Mouse (Mus musculus) liver, embryonic 11.5 days (tissue): Measurements from ENCODE around the gene Rtp4. TPM values are rescaled to one million over a fixed set of nuclear protein-coding genes. Genes with fewer than 3 reads are reported as not detected.

ENCODE experiments used
- ATAC-seq: fragments of 200-750 bp; cut with Nextera tagmentation; replicated peaks from 2 replicates; pipeline ENCODE4 v1.8.0; 2017; ENCODE audit warnings: moderate number of reproducible peaks, mild to moderate bottlenecking, moderate TSS enrichment, moderate library complexity; ENCODE audit not compliant: low FRiP score
- DNase-seq: peaks from one replicate; pipeline ENCODE4 v3.0.0-alpha.2; 2017; ENCODE audit warnings: low spot score
- H3K27ac ChIP-seq: fragments of 300-500 bp; sonication (generic); 2 replicates; pipeline ENCODE4 v1.5.1; 2014; ENCODE audit warnings: mild to moderate bottlenecking, low read depth, low read length, control low read depth
- H3K27me3 ChIP-seq: fragments of 300-500 bp; sonication (generic); replicated peaks from 2 replicates; pipeline ENCODE4 v1.6.1; 2014; ENCODE audit warnings: low read length, mixed read lengths; ENCODE audit not compliant: control insufficient read depth, insufficient read depth
- H3K36me3 ChIP-seq: fragments of 300-500 bp; sonication (generic); 2 replicates; pipeline ENCODE4 v1.6.1; 2014; ENCODE audit warnings: mild to moderate bottlenecking, low read length, moderate library complexity, mixed read lengths; ENCODE audit not compliant: control insufficient read depth, insufficient read depth
- H3K4me1 ChIP-seq: fragments of 300-500 bp; sonication (generic); replicated peaks from 2 replicates; pipeline ENCODE4 v1.6.1; 2014; ENCODE audit warnings: low read length, mixed read lengths; ENCODE audit not compliant: control insufficient read depth, insufficient read depth
- H3K4me2 ChIP-seq: fragments of 300-500 bp; sonication (generic); 2 replicates; pipeline ENCODE4 v1.6.1; 2014; ENCODE audit warnings: mild to moderate bottlenecking, control low read depth, moderate library complexity
- H3K4me3 ChIP-seq: fragments of 300-500 bp; sonication (generic); 2 replicates; pipeline ENCODE4 v1.5.1; 2014; ENCODE audit warnings: low read depth, low read length, control low read depth
- H3K9ac ChIP-seq: fragments of 300-500 bp; sonication (generic); 2 replicates; pipeline ENCODE4 v1.6.1; 2014; ENCODE audit warnings: low read depth, low read length, control low read depth
- H3K9me3 ChIP-seq: fragments of 300-500 bp; sonication (generic); 2 replicates; pipeline ENCODE4 v1.6.1; 2016; ENCODE audit warnings: low read length, inconsistent platforms, mixed read lengths; ENCODE audit not compliant: control insufficient read depth
- WGBS: fragments of 180-500 bp; shearing (Covaris S2); extraction: QIAGEN DNeasy Blood & Tissue Kit; methylation state at CpG from one replicate; pipeline ENCODE4 v1.1.7; 2014; 5-methylcytosine and 5-hydroxymethylcytosine counted together
- polyA plus RNA-seq: library from polyadenylated mRNA; unstranded; fragments of >200 nt; fragmentation: Nextera tagmentation; extraction: Ambion mirVana; gene quantifications from 2 replicates; pipeline ENCODE4 v1.2.1, GENCODE M21; 2014

Rtp4 gene
- polyA plus RNA-seq, 1 experiment from 2014 or later = 4.6 TPM

- Histone ChIP-seq H3K9me3 (no peaks in the 10 kb centered on the region), H3K4me2 (no peak overlapping the region), H3K36me3 (no peaks in the 10 kb centered on the region), H3K27ac (no peak overlapping the region), H3K27me3 (no peaks in the 10 kb centered on the region), H3K4me3 (no peak overlapping the region), H3K9ac (no peak overlapping the region), H3K4me1 (no peaks in the 10 kb centered on the region)
- 80% methylated on average over 4 of the region's 4 CpGs for WGBS
- DNase-seq = no peak
- no peak for ATAC-seq
Observed at GRCm38 (mm10) chr16:23547783-23548182, 27.7 kb downstream of the Rtp4 start.

- no peaks in the 10 kb centered on the region for H3K36me3 ChIP-seq
Observed at GRCm38 (mm10) chr16:23550346-23550980, 30.4 kb downstream of the Rtp4 start.

GRCm38 (mm10) chr16:23550981-23551582 is 31.0 kb downstream of the Rtp4 start:
- no peak for DNase-seq
- ATAC-seq = no peak

More at GRCm38 (mm10) chr16:23550346-23550980, 30.4 kb downstream of the Rtp4 start:
- H3K4me1 ChIP-seq = no peaks in the 10 kb centered on the region
- no peak overlapping the region for H3K9ac ChIP-seq
- 41% methylated on average over 8 of the region's 8 CpGs for WGBS
- no peaks in the 10 kb centered on the region for H3K27me3 ChIP-seq
- DNase-seq = no peak
- no peak for ATAC-seq
- H3K4me2 ChIP-seq = no peak overlapping the region
- no peak overlapping the region for H3K4me3 ChIP-seq
- H3K27ac ChIP-seq = no peak overlapping the region
- no peaks in the 10 kb centered on the region for H3K9me3 ChIP-seq

GRCm38 (mm10) chr16:23554673-23555072 is 34.6 kb downstream of the Rtp4 start:
- Histone ChIP-seq H3K9ac (no peak overlapping the region), H3K4me2 (no peak overlapping the region), H3K4me3 (no peak overlapping the region), H3K27ac (no peak overlapping the region), H3K36me3 (no peaks in the 10 kb centered on the region), H3K27me3 (no peaks in the 10 kb centered on the region), H3K9me3 (no peaks in the 10 kb centered on the region), H3K4me1 (no peaks in the 10 kb centered on the region)
- DNase-seq = no peak
- 85% methylated on average over 5 of the region's 5 CpGs for WGBS
- ATAC-seq = no peak

More at GRCm38 (mm10) chr16:23550981-23551582, 31.0 kb downstream of the Rtp4 start:
- H3K36me3 ChIP-seq = no peaks in the 10 kb centered on the region
- H3K4me3 ChIP-seq = no peak overlapping the region
- WGBS = 80% methylated on average over 18 of the region's 18 CpGs
- H3K27me3 ChIP-seq = no peaks in the 10 kb centered on the region
- no peaks in the 10 kb centered on the region for H3K4me1 ChIP-seq
- no peak overlapping the region for H3K27ac ChIP-seq
- H3K9me3 ChIP-seq = no peaks in the 10 kb centered on the region
- H3K9ac ChIP-seq = no peak overlapping the region
- H3K4me2 ChIP-seq = no peak overlapping the region

- Histone ChIP-seq H3K9me3 (no peaks in the 10 kb centered on the region), H3K27ac (no peak overlapping the region), H3K9ac (no peak overlapping the region), H3K4me1 (no peaks in the 10 kb centered on the region), H3K4me3 (no peak overlapping the region), H3K27me3 (no peaks in the 10 kb centered on the region), H3K36me3 (no peaks in the 10 kb centered on the region), H3K4me2 (no peak overlapping the region)
- ATAC-seq (no peak), DNase-seq (no peak)
- WGBS = 54% methylated on average over 5 of the region's 5 CpGs
Observed at GRCm38 (mm10) chr16:23557195-23557594, 37.1 kb downstream of the Rtp4 start.

GRCm38 (mm10) chr16:23557669-23558068 is 37.6 kb downstream of the Rtp4 start:
- Histone ChIP-seq H3K9ac (no peak overlapping the region), H3K27me3 (no peaks in the 10 kb centered on the region), H3K9me3 (no peaks in the 10 kb centered on the region), H3K4me1 (no peaks in the 10 kb centered on the region), H3K36me3 (no peaks in the 10 kb centered on the region), H3K4me2 (no peak overlapping the region), H3K27ac (no peak overlapping the region), H3K4me3 (no peak overlapping the region)
- ATAC-seq (no peak), DNase-seq (no peak)
- 69% methylated on average over 2 of the region's 2 CpGs for WGBS

GRCm38 (mm10) chr16:23568369-23568958 is 48.4 kb downstream of the Rtp4 start:
- Histone ChIP-seq H3K9ac (no peak overlapping the region), H3K27ac (no peak overlapping the region), H3K36me3 (no peaks in the 10 kb centered on the region), H3K27me3 (no peaks in the 10 kb centered on the region), H3K4me2 (no peak overlapping the region), H3K4me1 (no peaks in the 10 kb centered on the region), H3K4me3 (no peak overlapping the region), H3K9me3 (no peaks in the 10 kb centered on the region)
- DNase-seq (no peak), ATAC-seq (no peak)
- WGBS = 52% methylated on average over 4 of the region's 4 CpGs

GRCm38 (mm10) chr16:23574561-23574960 is 54.5 kb downstream of the Rtp4 start:
- H3K4me1 ChIP-seq = no peaks in the 10 kb centered on the region
- 75% methylated on average over 2 of the region's 2 CpGs for WGBS
- H3K9ac ChIP-seq = no peak overlapping the region
- H3K4me3 ChIP-seq = no peak overlapping the region
- H3K4me2 ChIP-seq = no peak overlapping the region
- ATAC-seq = no peak
- no peak overlapping the region for H3K27ac ChIP-seq
- no peaks in the 10 kb centered on the region for H3K9me3 ChIP-seq
- DNase-seq = no peak
- no peaks in the 10 kb centered on the region for H3K36me3 ChIP-seq
- no peaks in the 10 kb centered on the region for H3K27me3 ChIP-seq
